ENCODE assay signal across 8 mouse cellular contexts in the genomic region with DNA sequence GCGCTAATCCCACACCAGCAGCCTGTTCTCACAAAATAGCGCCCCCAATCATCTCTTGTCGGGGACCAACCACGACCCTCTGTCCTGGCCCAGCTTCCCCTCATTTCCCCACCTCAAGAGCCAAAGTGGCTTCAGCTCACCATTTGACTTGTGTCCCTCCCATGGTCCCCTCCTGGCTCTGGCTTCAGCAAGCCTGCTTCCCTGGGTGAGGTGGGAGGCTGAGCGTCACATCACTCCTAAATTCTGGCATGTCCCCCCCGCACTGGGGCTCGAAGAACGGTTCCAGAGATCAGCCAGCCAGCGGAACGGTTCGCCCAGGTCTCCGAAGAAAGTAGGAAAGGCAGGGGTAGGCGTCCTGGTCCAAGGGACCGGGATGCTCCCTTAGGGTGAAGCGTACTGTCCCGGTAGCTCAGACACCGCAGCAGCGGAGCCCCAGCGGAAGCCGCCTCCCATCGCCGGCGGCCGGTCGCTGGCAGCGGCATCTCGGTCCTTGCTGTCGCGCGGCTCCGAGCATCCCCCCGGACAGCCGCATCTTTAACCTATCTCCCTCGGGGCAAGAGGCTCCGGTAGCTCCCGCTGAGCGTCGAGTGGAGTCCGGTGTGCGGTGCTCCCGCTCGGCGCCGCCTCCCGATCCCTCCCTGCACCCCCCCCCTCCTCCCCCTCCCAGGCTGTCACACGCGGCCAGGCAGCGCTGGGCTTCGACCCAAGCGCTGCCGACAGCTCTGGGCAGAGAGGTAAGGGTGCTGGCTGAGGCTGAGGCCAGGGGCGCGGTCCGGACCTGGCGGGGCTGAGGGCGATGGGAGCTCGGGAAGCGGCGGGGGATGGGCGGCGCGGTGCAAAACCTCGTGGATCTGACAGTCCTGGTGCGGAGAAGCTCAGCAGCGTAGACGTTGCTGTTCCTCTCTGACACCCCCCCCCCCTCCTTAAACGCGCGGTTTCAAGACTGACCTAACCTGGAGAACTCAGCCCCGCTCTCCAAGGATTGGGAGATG. TPM values are rescaled to one million over a fixed set of nuclear protein-coding genes. Genes with fewer than 3 reads are reported as not detected.
DNase-seq lines count a peak whose midpoint lies in the region; ATAC-seq and TF ChIP-seq lines count a peak whose summit lies in the region.

No protein-coding gene starts in this region.

- H3K79me2 ChIP-seq in C2C12 (ENCODE audit: control insufficient read depth, insufficient read depth) = no peaks in the 10 kb centered on the region

- H3K9ac ChIP-seq in embryonic facial prominence, embryonic 14.5 days (ENCODE audit: low read depth, low read length) = peak overlapping the region; percentile 63
- peak overlapping the region; percentile 50; the same call in 1 of the 2 replicates for H3K9ac ChIP-seq in heart, postnatal 0 days (replicated peaks; ENCODE audit: low read depth, low read length)
- peak overlapping the region; percentile 84 for H3K9ac ChIP-seq in neural tube, embryonic 13.5 days

- no peaks in the 10 kb centered on the region for H3K9me3 ChIP-seq in embryonic facial prominence, embryonic 14.5 days (ENCODE audit: control insufficient read depth, low read length)
- H3K9me3 ChIP-seq in heart, postnatal 0 days (replicated peaks; ENCODE audit: control insufficient read depth, low read length) = no peaks in the 10 kb centered on the region
- H3K9me3 ChIP-seq in neural tube, embryonic 13.5 days = no peaks in the 10 kb centered on the region

- no peaks in the 10 kb centered on the region for H3K79me3 ChIP-seq in C2C12 (ENCODE audit: low read depth)

- peak; percentile 55; the same call in 1 of the 2 replicates for ATAC-seq in embryonic facial prominence, embryonic 14.5 days (ENCODE audit: low read depth)
- 0 out of 2 replicates have a peak, but pooled peaks have one; percentile 12 for ATAC-seq in heart, postnatal 0 days (ENCODE audit: insufficient read depth, low read depth)
- peak; percentile 64 for ATAC-seq in neural tube, embryonic 13.5 days (ENCODE audit: low read depth)

- peak overlapping the region; percentile 100 for H3K4me2 ChIP-seq in embryonic facial prominence, embryonic 14.5 days (ENCODE audit: low read depth, low read length)
- peak overlapping the region; percentile 94 for H3K4me2 ChIP-seq in heart, postnatal 0 days (ENCODE audit: low read depth, low read length)
- H3K4me2 ChIP-seq in neural tube, embryonic 13.5 days = peak overlapping the region; percentile 82

- H3K27ac ChIP-seq in embryonic facial prominence, embryonic 14.5 days (replicated peaks; ENCODE audit: low read depth, low read length) = no peak overlapping the region
- no peak overlapping the region for H3K27ac ChIP-seq in heart, postnatal 0 days (ENCODE audit: low read depth)
- H3K27ac ChIP-seq in layer of hippocampus, adult 2 months = peak overlapping the region; percentile 92
- peak overlapping the region; percentile 50 for H3K27ac ChIP-seq in neural tube, embryonic 13.5 days (replicated peaks)

- H3K36me3 ChIP-seq in C2C12 (ENCODE audit: control insufficient read depth, insufficient read depth) = no peaks in the 10 kb centered on the region
- H3K36me3 ChIP-seq in embryonic facial prominence, embryonic 14.5 days (ENCODE audit: control insufficient read depth, insufficient read depth, low read length) = peaks cover 18% of the 10 kb centered on the region
- peaks cover 10% of the 10 kb centered on the region; the same call in 1 of the 2 replicates for H3K36me3 ChIP-seq in heart, postnatal 0 days (replicated peaks; ENCODE audit: control insufficient read depth, insufficient read depth, low read length)
- H3K36me3 ChIP-seq in neural tube, embryonic 13.5 days = peaks cover 43% of the 10 kb centered on the region

- peak overlapping the region; percentile 41 for H3ac ChIP-seq in C2C12 (ENCODE audit: control insufficient read depth, insufficient read length, low read depth)

- H3K4me1 ChIP-seq in embryonic facial prominence, embryonic 14.5 days (ENCODE audit: control insufficient read depth, insufficient read depth, low read length) = peaks cover 10% of the 10 kb centered on the region; the same call in 1 of the 2 replicates
- peaks cover 20% of the 10 kb centered on the region for H3K4me1 ChIP-seq in heart, postnatal 0 days (ENCODE audit: control insufficient read depth, insufficient read depth)
- peaks cover 44% of the 10 kb centered on the region for H3K4me1 ChIP-seq in neural tube, embryonic 13.5 days (replicated peaks)

- no peak for TF ChIP-seq EP300 in heart, postnatal 0 days (IDR thresholded peaks at IDR 0.05; ENCODE audit: low read depth)

- TF ChIP-seq CTCF in C2C12 (IDR thresholded peaks at IDR 0.05; ENCODE audit: control insufficient read depth, insufficient read depth, insufficient read length) = no peak
- no peak for TF ChIP-seq CTCF in heart, postnatal 0 days (IDR thresholded peaks at IDR 0.05; ENCODE audit: low read depth)
- TF ChIP-seq CTCF in layer of hippocampus, adult 2 months (conservative IDR thresholded peaks at IDR 0.05) = peak; percentile 26; the same call in 1 of the 2 replicates

- peak; percentile 52 for DNase-seq in adrenal gland, postnatal 10 days
- DNase-seq in embryonic facial prominence, embryonic 14.5 days (ENCODE audit: low spot score) = no peak
- no peak for DNase-seq in heart, postnatal 0 days (ENCODE audit: low spot score)
- DNase-seq in layer of hippocampus, adult 2 months (ENCODE audit: low spot score in 2 of 2) = peak; percentile 38 to 46
- peak; percentile 57 to 63 for DNase-seq in lung, adult 18-20 months
- peak; percentile 67 for DNase-seq in thymus, postnatal 4 days

- 2% methylated on average over 24 of the region's 70 CpGs for WGBS in embryonic facial prominence, embryonic 14.5 days
- WGBS in heart, postnatal 0 days = under 1% methylated on average over 58 of the region's 70 CpGs
- under 1% methylated on average over 69 of the region's 70 CpGs for WGBS in neural tube, embryonic 13.5 days

- no peaks in the 10 kb centered on the region for H3K27me3 ChIP-seq in C2C12 (ENCODE audit: control insufficient read depth, insufficient read depth, insufficient read length)
- peaks cover 9% of the 10 kb centered on the region; the same call in 1 of the 2 replicates for H3K27me3 ChIP-seq in embryonic facial prominence, embryonic 14.5 days (replicated peaks; ENCODE audit: control insufficient read depth, insufficient read depth, low read length)
- H3K27me3 ChIP-seq in heart, postnatal 0 days (ENCODE audit: control insufficient read depth, insufficient read depth, low read length) = no peaks in the 10 kb centered on the region
- H3K27me3 ChIP-seq in neural tube, embryonic 13.5 days = peaks cover 7% of the 10 kb centered on the region; the same call in 1 of the 2 replicates

- peak overlapping the region; percentile 23 for H3K4me3 ChIP-seq in C2C12 (ENCODE audit: insufficient read depth, poor library complexity, severe bottlenecking)
- peak overlapping the region; percentile 56 for H3K4me3 ChIP-seq in embryonic facial prominence, embryonic 14.5 days (ENCODE audit: low read depth, low read length)
- H3K4me3 ChIP-seq in heart, postnatal 0 days (ENCODE audit: low read depth, low read length) = peak overlapping the region; percentile 54
- peak overlapping the region; percentile 93 for H3K4me3 ChIP-seq in layer of hippocampus, adult 2 months
- H3K4me3 ChIP-seq in neural tube, embryonic 13.5 days = peak overlapping the region; percentile 63

RNA-seq across cellular contexts. Expression of a gene that starts 39.1 kb away (rescaled TPM):
- 42.1 TPM for polyA plus RNA-seq in C2C12 (2012; fragmentation: generic; extraction: Trizol)
- 100 to 1,000 TPM; 310 to 317 TPM for total RNA-seq in adrenal gland, postnatal 10 days (2021)
- 60.1 and 65.9 TPM in 2 replicates for polyA plus RNA-seq in embryonic facial prominence, embryonic 14.5 days (2014; fragmentation: Nextera tagmentation; extraction: Ambion mirVana)
- 155 and 215 TPM in 2 replicates for total RNA-seq in heart, postnatal 0 days (2014; rRNA removed; ENCODE audit: low replicate concordance)
- polyA plus RNA-seq in heart, postnatal 0 days (2015; fragmentation: Nextera tagmentation; extraction: Ambion mirVana) = 203 and 204 TPM in 2 replicates
- total RNA-seq in layer of hippocampus, adult 2 months (2021) = 100 to 1,000 TPM; 131 to 136 TPM
- polyA plus RNA-seq in neural tube, embryonic 13.5 days (2015; fragmentation: Nextera tagmentation; extraction: Ambion mirVana) = 48.9 and 50.8 TPM in 2 replicates

RNA-seq across cellular contexts. Expression of a gene that starts 40.6 kb away (rescaled TPM):
- polyA plus RNA-seq in C2C12 (2012; fragmentation: generic; extraction: Trizol) = 1.2 TPM
- 10 to 100 TPM in 1 of 2 experiments, 1 to 10 TPM in 1; 7.8 to 10.1 TPM for total RNA-seq in adrenal gland, postnatal 10 days (2021)
- 14.0 and 16.9 TPM in 2 replicates for polyA plus RNA-seq in embryonic facial prominence, embryonic 14.5 days (2014; fragmentation: Nextera tagmentation; extraction: Ambion mirVana)
- 7.7 and 19.8 TPM in 2 replicates for total RNA-seq in heart, postnatal 0 days (2014; rRNA removed; ENCODE audit: low replicate concordance)
- 6.9 and 7.1 TPM in 2 replicates for polyA plus RNA-seq in heart, postnatal 0 days (2015; fragmentation: Nextera tagmentation; extraction: Ambion mirVana)
- total RNA-seq in layer of hippocampus, adult 2 months (2021) = 10 to 100 TPM; 80.1 to 87.4 TPM
- 31.8 TPM in 2 replicates for polyA plus RNA-seq in neural tube, embryonic 13.5 days (2015; fragmentation: Nextera tagmentation; extraction: Ambion mirVana)

RNA-seq across cellular contexts. Expression of a gene that starts 47.6 kb away (rescaled TPM):
- 1.3 TPM for polyA plus RNA-seq in C2C12 (2012; fragmentation: generic; extraction: Trizol)
- 1 to 10 TPM; 6.5 to 7.1 TPM for total RNA-seq in adrenal gland, postnatal 10 days (2021)
- 4.0 and 6.8 TPM in 2 replicates for polyA plus RNA-seq in embryonic facial prominence, embryonic 14.5 days (2014; fragmentation: Nextera tagmentation; extraction: Ambion mirVana)
- total RNA-seq in heart, postnatal 0 days (2014; rRNA removed; ENCODE audit: low replicate concordance) = 3.6 and 4.8 TPM in 2 replicates
- polyA plus RNA-seq in heart, postnatal 0 days (2015; fragmentation: Nextera tagmentation; extraction: Ambion mirVana) = 10.6 and 11.0 TPM in 2 replicates
- 1 to 10 TPM in 1 of 2 experiments, under 1 TPM in 1; 0.87 to 1.9 TPM for total RNA-seq in layer of hippocampus, adult 2 months (2021)
- polyA plus RNA-seq in neural tube, embryonic 13.5 days (2015; fragmentation: Nextera tagmentation; extraction: Ambion mirVana) = 1.7 and 2.3 TPM in 2 replicates

RNA-seq across cellular contexts. Expression of a gene that starts 52.4 kb away (rescaled TPM):
- 224 TPM for polyA plus RNA-seq in C2C12 (2012; fragmentation: generic; extraction: Trizol)
- 100 to 1,000 TPM in 1 of 2 experiments, 10 to 100 TPM in 1; 55.3 to 197 TPM for total RNA-seq in adrenal gland, postnatal 10 days (2021)
- 218 and 275 TPM in 2 replicates for polyA plus RNA-seq in embryonic facial prominence, embryonic 14.5 days (2014; fragmentation: Nextera tagmentation; extraction: Ambion mirVana)
- total RNA-seq in heart, postnatal 0 days (2014; rRNA removed; ENCODE audit: low replicate concordance) = 758 and 766 TPM in 2 replicates
- polyA plus RNA-seq in heart, postnatal 0 days (2015; fragmentation: Nextera tagmentation; extraction: Ambion mirVana) = 1,736 and 1,781 TPM in 2 replicates
- total RNA-seq in layer of hippocampus, adult 2 months (2021) = 100 to 1,000 TPM; 117 to 119 TPM
- 15.3 and 19.5 TPM in 2 replicates for polyA plus RNA-seq in neural tube, embryonic 13.5 days (2015; fragmentation: Nextera tagmentation; extraction: Ambion mirVana)

RNA-seq across cellular contexts. Expression of a gene that starts 53.4 kb away (rescaled TPM):
- polyA plus RNA-seq in C2C12 (2012; fragmentation: generic; extraction: Trizol) = 36.4 TPM
- 10 to 100 TPM in 1 of 2 experiments, 1 to 10 TPM in 1; 5.1 to 13.5 TPM for total RNA-seq in adrenal gland, postnatal 10 days (2021)
- 112 and 136 TPM in 2 replicates for polyA plus RNA-seq in embryonic facial prominence, embryonic 14.5 days (2014; fragmentation: Nextera tagmentation; extraction: Ambion mirVana)
- total RNA-seq in heart, postnatal 0 days (2014; rRNA removed; ENCODE audit: low replicate concordance) = 241 and 266 TPM in 2 replicates
- polyA plus RNA-seq in heart, postnatal 0 days (2015; fragmentation: Nextera tagmentation; extraction: Ambion mirVana) = 309 and 313 TPM in 2 replicates
- total RNA-seq in layer of hippocampus, adult 2 months (2021) = under 1 TPM; 0.51 to 0.79 TPM
- polyA plus RNA-seq in neural tube, embryonic 13.5 days (2015; fragmentation: Nextera tagmentation; extraction: Ambion mirVana) = 2.4 and 4.5 TPM in 2 replicates

Comparison
In these comparisons a context has a peak if more than half of its experiments do, and no peak if none do; other contexts are left out.
1. H3K4me3 ChIP-seq: peak in every context shown above with its lines; median percentile 93 in layer of hippocampus, adult 2 months; 63 in neural tube, embryonic 13.5 days; 56 in embryonic facial prominence, embryonic 14.5 days; 54 in heart, postnatal 0 days; 23 in C2C12.
2. DNase-seq: peak in adrenal gland, postnatal 10 days (single experiment), layer of hippocampus, adult 2 months (2 of 2), lung, adult 18-20 months (2 of 2) and thymus, postnatal 4 days (single experiment); none in embryonic facial prominence, embryonic 14.5 days (single experiment) and heart, postnatal 0 days (single experiment).
3. ATAC-seq: peak in every context shown above with its lines; median percentile 64 in neural tube, embryonic 13.5 days; 55 in embryonic facial prominence, embryonic 14.5 days; 12 in heart, postnatal 0 days.
4. H3K27ac ChIP-seq: peak in layer of hippocampus, adult 2 months (single experiment) and neural tube, embryonic 13.5 days (single experiment); none in embryonic facial prominence, embryonic 14.5 days (single experiment) and heart, postnatal 0 days (single experiment).
5. Peak in every context shown above with its lines, with median percentiles within 50 percentile points of each other: H3K4me2 ChIP-seq and H3K9ac ChIP-seq.